18 mouse cellular contexts compared by ENCODE assay signal in the genomic region with DNA sequence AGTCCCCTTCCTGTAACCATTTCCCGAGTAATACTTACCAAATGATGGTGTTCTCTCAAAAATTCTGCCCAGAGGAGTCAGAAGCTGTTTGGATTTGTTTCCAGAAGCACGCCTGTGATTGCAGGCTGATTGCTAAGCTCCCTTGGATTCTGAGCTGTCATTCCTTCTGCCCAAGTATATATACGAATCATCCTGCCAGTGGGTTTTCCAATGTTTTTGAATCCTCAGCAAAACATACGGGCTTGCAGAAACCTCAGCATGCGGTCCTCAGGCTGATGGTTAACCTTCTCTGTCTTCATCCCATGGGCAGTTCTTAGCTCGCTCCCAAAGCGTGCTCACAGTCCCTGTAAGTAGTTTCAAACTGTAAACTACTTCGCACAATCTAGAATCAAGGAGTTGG.
"Had no signal": no experiment of that assay in that cellular context is flagged by ENCODE, and none has a peak within 500 bp of the region (broad histone marks: within the 10 kb centered on the region; RNA-seq: fewer than 3 reads in every experiment).

No protein-coding gene starts in this region.

- H3K9me3 ChIP-seq: liver, embryonic 13.5 days; midbrain, embryonic 12.5 days; midbrain, embryonic 15.5 days; neural tube, embryonic 12.5 days; neural tube, embryonic 15.5 days; stomach, embryonic 15.5 days had no signal

- H3K36me3 ChIP-seq: liver, embryonic 13.5 days; midbrain, embryonic 12.5 days; midbrain, embryonic 15.5 days; neural tube, embryonic 12.5 days; neural tube, embryonic 15.5 days; stomach, embryonic 15.5 days had no signal

- H3K9ac ChIP-seq: liver, embryonic 13.5 days; midbrain, embryonic 12.5 days; midbrain, embryonic 15.5 days; neural tube, embryonic 12.5 days; neural tube, embryonic 15.5 days; stomach, embryonic 15.5 days had no signal

- H3K4me1 ChIP-seq: liver, embryonic 13.5 days; megakaryocyte, embryonic 14.5 days; midbrain, embryonic 15.5 days; neural tube, embryonic 12.5 days; neural tube, embryonic 15.5 days had no signal

- H3K4me3 ChIP-seq: left cerebral cortex, adult 2 months; liver, embryonic 13.5 days; megakaryocyte, embryonic 14.5 days; midbrain, embryonic 12.5 days; midbrain, embryonic 15.5 days; neural tube, embryonic 12.5 days; neural tube, embryonic 15.5 days; stomach, embryonic 15.5 days had no signal

- DNase-seq: kidney, adult 18-20 months; kidney, postnatal 10 days; kidney, postnatal 36 days; layer of hippocampus, postnatal 36 days; liver, embryonic 13.5 days; lung, adult 2 months; lung, postnatal 36 days; right cerebral cortex, adult 18-20 months; right cerebral cortex, postnatal 14 days; right cerebral cortex, postnatal 4 days; thymus, postnatal 25 days had no signal

- H3K27me3 ChIP-seq: liver, embryonic 13.5 days; megakaryocyte, embryonic 14.5 days; midbrain, embryonic 12.5 days; midbrain, embryonic 15.5 days; neural tube, embryonic 12.5 days; neural tube, embryonic 15.5 days; stomach, embryonic 15.5 days had no signal

- H3K4me2 ChIP-seq: liver, embryonic 13.5 days; midbrain, embryonic 12.5 days; midbrain, embryonic 15.5 days; neural tube, embryonic 12.5 days; neural tube, embryonic 15.5 days; stomach, embryonic 15.5 days had no signal

- H3K27ac ChIP-seq: left cerebral cortex, adult 2 months; liver, embryonic 13.5 days; midbrain, embryonic 12.5 days; midbrain, embryonic 15.5 days; neural tube, embryonic 12.5 days; neural tube, embryonic 15.5 days; stomach, embryonic 15.5 days had no signal

- ATAC-seq: midbrain, embryonic 15.5 days had no signal
